Mouse (Mus musculus) retina, postnatal 7 days (tissue): ENCODE measurements around the gene Smim11.
A peak's percentile ranks its signal among the peaks of the same experiment; 100 is the strongest.

Source experiments
- DNase-seq: peaks from one replicate; pipeline ENCODE4 v3.0.0-alpha.2; 2012; ENCODE audit warnings: low read depth, low spot score

Gene Smim11

DNA sequence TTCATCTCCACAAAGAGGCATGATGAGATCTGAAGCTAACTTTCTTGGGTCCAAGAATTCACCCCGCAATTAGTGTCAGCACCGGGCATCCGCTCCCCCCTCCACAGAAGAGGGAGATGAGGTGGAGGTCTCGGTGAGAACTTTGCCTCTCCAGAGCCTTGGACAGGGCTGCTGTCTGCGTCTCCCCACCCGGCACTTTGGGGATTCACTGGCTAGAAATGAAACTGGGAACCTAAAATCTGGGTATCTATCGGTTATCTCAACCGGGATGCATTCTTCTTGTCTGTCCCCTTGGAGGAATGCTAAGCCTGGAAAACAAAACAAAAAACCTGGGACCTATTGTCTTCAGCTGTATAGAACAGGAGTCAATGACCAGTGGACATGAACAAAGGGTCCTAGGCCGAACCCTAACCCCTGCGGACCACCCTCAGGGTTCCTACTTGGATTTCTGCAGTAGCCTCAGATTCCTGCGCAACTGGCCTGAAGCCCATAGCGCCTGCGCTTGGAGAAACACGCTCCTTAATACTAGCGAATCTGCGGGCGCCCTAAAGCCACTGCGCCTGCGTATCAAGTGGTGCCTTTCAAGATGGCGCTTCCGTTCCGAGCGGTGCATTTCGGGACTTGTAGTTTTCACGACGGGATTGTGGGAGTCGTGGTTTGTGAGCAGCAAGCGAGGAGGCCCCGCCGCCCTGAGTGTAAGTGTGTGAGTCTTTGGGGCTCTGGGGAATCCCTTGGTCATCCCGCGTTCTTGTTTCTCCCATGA is at the start of gene Smim11:
Smim11 (plus strand) TSS at position 638 of the 763 bp plus-strand sequence.
- DNase-seq = peak; percentile 97

DNA sequence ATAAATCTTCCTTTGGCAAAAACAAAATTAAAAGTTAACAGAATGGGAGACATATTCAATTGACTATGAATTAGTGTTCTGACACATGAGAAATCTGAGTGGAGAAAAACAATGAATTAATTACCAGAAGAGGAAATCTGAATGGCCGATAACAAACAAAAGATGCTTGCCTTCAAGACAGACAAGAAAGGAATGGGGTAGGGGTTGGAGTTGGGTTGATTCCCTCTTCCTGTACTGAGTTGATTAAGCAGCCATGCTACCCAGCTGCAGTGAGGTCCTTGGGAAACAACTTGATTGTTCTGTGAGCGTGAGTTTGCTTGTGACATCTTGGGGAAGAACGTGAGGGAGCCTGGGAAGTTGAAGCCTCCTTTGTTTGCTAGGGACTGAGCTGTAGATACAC is 46.8 kb upstream of the Smim11 start:
- DNase-seq = no peak

DNA sequence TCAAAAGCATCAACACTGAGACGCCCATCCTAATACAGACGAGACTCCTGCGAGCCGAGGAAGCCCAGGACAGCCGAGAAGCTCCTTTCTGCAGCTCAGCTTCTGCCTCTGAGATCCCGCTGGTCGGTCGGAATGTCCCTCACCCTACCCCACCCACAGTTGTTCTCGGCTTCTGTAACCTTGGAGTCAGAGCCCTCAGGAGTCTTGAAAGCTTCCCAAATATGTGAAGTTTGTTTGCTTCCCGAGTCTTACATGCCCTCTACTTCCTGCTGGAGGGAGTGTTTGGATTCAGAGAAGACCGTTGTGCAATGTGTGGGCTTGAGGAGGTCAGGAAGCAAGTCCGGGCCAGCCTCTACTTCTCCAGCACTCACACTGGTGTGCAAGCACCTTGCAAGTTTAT is 33.2 kb upstream of the Smim11 start:
- no peak for DNase-seq

DNA sequence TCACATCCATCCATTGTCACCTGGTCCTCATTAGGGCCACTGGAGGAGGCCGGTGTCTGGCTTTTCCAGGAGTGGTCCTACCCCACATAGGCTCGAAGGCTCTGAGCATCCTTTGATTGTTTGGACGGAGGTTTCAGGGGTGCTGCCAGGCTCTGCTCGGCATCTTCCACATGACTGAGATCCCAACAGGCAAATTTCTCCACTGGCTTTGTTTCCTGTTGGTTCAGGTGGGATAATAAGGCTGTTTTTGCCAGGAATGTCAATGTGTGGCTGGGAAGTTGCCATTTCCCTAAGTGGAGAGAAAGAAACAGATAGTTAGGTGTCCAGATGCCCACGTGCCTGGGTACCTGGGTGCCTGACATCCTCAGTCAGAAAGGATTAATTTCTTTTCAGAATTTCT is 26.6 kb upstream of the Smim11 start:
- DNase-seq = no peak

DNA sequence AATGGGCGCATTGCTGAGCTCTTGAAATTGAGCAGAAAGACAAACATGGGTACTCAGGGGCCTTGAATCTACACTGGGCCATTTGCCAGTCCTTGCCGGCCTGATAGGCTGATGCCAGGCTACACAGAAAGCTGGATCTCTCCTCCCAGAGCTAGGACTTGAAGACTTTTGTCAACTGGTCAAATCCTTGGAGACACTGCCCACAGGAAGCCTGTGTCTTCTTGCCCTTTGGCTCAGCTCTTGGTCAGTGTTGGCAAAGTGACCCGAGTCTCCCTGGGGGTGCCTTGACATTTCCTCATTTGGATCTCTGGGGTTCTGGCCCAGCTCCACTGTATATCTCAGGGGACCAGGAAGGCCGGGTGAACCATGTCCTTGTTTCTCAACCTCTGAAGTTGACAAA is 25.6 kb upstream of the Smim11 start:
- no peak for DNase-seq

DNA sequence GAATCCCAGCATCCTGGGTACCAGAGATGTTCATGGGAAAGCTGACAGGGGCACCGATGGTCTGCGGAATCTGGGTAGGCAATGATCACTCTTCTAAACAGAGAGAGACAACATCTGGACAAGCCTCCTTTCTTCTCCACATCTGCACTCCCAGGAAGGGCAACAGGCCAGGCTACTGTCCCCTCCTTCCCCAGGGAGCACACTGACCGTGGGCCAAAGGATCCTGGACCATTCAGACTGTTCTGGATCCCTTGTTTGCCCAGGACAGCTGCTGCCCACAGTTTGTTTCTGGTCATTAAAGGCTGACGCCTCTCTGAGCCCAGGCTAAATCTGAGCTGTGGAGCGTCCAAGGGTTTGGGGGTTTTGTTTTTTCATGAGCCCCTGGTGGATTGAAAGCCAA is 18.4 kb upstream of the Smim11 start:
- DNase-seq = no peak

DNA sequence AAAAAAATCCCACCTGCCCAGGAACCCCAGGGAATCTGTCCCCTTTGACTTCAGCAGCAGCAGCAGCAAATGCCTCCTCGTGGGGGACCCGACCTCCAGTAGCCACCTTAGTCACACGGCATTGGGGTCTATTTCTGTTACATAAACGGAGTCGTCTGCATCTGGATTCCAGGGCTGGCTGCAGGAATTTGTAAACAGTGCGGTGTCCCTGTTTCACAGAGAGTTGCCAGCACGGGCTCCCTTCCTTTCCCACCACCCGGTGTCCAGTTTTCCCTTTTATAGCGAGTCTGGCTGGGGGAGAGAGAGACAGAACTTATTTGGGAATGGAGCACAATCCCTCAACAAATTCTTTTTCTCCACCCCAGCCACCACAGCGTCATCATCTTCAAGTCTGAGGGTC is 16.0 kb upstream of the Smim11 start:
- no peak for DNase-seq

DNA sequence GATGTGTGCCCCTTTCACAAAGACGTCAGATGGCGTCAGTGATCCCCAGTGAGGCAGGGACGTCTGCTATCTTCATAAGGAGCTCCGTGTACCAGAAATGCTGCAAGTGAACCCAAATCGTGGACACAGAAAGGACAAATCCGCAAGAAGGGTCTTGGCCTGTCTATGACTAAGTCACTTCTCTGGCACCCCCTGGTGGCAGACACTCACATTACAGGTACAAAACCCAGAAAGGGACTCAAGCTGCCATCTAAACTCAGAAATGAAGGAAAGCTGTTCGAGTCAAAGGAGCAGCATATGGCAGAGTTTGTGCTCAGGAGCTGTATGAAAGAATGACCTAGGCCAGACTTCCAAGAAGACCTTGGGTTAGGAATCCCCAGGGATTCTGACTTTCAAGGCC is 14.5 kb upstream of the Smim11 start:
- DNase-seq = peak; percentile 73

DNA sequence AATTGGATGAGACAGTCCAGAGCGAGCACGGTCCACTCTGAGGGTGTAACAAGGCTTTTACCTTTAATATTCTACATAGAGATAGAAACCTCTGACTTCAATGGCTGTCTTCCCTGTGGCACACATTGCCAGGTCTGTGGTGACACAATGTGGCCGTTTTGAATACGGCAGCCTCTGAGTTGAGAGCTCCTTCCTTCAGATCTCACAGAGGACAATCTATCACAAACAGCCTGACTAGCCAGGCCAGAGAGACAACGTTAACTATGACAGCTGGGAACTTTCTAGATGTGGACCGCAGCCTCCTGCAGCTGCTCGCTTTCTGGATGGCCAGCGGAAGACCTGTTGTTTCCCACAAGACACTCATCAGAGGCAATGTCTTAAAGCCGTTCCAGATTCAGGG is 12.3 kb upstream of the Smim11 start:
- no peak for DNase-seq

DNA sequence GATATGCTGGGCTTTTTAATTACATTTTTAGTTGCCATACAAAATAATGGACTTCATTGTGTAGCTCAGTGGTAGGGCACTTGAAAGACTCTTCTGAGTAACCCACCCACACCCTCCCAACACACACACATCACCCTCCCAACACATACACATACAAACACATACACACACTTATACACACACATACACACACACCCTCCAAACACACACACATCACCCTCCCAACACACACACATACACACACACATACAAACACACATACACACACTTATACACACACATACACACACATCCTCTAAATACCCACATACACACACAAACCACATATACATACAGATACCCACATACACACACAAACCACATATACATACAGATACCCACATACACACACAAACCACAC is 11.0 kb upstream of the Smim11 start:
- DNase-seq = no peak

DNA sequence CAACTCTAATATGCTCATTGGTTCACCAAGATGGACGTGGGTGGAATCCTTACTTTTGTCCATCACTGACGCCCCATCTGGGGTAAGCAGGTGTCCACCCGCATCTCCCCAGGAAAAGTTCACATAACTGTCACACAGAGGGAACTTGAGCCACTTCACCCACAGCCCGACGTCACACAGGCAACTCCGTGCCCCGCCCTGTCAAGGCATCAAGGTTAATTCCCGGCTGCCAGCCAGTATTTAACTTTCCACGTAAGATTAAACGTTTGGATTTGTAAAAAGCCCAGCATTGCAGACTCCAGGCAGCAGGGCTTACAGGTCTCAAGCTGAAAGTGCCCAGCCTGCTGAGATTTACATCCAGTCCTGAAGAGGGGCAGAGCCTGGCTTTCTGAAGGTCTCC is 9.0 kb upstream of the Smim11 start, which contains the start of gene Kcne2:
Kcne2 (plus strand) TSS at position 289 of the 400 bp plus-strand sequence.
- no peak for DNase-seq

DNA sequence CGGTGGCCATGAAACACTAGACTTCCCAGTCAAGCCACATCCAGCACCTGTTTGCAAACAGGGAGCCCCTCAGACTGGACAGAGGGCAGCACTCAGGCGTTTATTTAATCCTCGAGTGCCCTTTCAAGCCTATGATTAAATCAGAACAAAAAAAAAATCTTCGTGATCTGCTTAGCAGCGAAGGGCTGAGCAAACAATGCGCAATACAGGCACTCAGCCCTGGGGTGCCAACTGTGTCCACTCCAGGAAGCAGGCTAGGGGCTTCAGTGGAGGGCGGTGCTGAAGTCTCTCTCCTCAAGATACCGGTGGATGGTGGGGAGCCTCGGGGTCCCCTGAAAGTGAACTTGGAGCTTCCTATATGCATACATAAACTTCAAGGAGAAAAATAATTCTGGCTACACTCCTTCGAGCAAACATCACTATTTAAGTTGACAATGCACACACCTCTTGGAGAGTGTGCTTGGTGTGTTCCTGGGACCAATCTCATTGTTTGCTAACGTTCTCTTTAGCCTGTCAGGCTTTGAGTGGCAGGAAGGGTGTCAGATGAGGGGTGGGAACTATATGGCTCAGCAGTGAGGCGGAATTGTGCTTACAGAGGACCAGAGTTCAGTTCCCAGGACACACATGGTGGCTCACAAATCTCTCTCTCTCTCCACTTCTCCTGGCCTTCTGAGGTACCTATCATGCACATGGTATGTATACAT is 6.7 kb upstream of the Smim11 start:
- DNase-seq = no peak

DNA sequence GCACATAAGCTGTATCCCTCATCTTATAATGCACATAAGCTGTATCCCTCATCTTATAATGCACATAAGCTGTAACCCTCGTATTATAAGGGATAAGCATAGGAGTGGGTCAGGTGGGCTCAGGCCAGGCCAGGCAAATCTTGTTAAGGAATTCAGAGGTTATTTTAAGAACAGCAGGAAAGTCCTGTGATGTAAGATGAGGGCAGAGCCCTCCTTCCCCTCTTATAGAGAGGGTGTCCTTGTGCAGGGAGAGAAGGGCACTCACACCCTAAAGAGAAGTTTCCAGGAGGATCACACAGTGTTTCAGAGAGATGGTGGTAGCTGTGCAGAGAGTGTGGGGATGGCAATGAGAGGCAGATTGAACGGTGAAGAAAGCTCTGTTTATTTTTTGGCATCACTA is 5.8 kb upstream of the Smim11 start:
- no peak for DNase-seq

DNA sequence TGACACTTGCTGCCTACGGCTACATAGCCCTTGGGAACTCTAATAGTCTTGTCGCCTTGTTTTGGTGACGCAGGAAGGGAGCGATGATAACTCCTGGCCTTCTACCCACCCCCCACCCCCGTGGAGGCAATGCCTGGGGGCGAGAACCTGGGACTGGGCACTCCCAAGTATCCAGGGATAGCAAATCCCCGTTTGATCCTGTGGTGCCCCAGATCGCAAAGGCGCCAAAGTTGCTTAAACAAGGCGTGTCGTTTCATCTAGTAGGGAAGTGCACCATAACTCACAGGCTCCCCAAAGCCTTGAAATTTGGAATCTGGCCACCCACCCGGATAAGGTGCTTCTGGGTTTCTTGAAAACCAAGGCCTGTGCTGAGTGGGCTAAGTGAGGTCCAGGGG is 323 bp downstream of the Smim11 start:
- DNase-seq = no peak

DNA sequence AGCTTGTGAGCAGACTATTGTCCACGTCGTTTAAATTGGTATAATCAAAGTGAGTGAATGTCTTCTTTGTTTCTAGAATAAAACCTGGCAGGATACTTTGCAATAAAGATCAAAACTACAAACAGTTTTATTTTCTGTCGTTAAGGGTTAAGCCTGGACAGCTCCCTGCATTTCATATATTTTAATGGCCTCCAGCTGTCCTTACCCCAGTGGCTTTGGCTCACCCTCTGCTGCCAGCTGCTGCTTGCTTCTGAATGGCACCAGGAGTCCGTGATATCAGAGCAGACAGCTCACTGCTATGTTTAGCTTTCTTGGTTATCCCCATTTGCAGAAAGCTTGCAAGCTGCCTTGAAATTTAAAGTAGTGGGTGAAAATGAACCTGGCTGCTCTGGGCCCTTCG is 903 bp downstream of the Smim11 start:
- DNase-seq = no peak

DNA sequence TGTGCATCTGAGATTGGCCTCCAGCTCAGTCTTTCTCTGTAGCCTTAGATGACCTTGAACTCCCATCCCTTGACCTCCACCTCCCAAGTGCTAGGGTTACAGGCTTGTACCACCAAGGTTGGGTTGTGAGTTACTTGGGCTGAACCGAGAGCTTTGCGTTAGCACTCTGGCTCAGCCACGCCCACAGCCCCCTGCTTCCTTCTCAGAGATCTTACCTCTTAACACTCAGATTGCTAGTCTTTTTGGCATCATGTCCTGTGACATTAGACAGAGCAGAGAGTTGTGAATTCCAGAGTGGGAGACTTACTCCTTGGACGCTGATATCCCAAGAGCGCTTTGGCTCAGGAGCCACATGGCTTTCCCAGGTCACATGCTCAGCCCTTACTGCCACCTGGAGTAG is 1.4 kb downstream of the Smim11 start:
- no peak for DNase-seq

DNA sequence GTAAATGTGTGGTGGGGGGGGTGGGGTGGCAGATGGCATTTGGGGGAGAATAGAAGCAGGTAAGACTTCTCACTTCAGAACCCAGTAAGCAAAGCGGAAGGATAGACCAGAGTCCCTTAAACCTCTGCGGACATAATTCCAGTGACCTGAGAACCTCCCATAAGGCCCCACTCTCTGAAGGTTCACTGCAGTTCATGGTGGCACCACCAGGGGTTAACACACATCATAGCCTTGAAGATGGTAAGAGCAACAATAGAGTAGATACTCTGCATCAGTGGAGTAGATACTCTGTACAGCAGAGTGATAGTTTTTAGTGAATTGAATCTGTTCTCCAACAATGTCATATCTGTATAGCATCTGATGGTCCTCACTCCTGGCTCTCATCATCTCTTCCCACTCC is 4.4 kb downstream of the Smim11 start:
- DNase-seq = no peak

DNA sequence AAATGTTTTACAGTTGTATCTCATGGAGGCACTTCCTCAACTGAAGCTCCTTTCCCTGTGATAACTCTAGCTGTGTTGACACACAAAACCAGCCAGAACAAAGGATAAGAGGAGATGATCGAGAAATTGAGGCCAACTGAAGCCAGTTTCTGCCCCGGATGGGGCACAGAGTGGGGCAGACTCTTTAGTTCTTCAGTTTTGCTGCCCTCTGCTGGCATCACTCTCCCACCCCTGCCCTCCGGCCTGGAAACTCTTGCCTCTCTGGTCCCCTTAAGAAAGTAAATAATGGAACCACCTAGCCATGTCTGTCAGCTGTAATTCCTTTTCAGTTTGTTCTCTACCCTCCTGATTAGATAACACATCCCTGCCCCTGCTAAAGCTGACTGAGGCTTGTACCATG is 6.9 kb downstream of the Smim11 start:
- no peak for DNase-seq

DNA sequence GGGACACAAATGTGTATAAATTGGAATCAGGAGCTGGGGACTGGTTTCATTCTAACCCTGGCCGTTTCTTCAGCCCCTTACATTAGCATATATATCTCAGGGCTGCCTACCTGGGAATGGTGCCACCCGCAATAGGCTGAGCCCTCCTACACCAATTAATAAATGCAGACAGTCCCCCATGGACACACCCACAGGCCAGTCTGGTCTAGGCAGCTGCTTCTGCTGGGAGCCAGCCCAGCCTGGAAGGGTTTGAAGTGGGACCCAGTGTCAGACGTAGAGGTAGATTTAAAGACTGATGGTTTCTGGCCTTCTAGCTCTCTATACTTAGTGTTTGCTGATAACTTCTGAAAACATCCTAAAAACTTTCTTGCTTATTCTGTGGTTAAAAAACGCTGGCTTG is 8.0 kb downstream of the Smim11 start:
- DNase-seq = no peak

DNA sequence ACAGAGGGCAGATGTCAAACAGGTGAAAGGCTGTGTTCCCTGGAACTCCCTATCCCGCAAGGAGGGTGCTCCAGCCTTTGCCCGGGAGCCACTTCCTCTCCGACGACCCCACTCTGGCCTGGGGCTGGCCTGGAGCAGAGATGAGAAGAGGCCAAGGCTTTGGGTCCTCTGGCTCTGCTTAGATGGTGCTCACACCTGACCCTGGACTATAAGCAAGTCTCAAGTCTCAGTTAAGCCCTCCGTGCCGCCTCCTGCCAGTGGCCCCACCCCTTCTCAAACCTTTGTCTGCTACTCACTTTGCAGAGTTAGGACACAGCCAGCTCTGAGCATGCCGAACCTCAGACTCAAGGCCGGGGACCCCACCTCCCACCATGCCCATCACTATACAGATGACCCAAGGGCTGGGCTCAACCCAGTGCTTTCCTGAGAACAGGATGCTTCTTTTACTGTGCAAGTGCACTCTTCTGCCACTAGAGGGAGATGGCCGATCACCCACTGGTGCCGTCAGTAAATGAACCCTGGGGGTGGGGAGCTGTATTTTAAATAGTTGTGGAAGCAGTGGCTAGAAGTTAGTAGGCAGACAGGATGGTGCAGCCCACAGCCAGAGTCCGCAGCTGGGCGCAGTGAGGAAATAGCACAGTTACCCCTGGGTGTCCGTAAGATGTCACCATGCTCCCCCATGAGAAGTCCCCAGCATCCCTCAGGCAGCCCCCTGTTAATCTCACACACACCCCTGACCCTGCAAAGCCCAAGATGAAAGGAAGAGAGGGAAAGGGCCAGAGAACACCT is 13.1 kb downstream of the Smim11 start:
- peak; percentile 43 for DNase-seq

DNA sequence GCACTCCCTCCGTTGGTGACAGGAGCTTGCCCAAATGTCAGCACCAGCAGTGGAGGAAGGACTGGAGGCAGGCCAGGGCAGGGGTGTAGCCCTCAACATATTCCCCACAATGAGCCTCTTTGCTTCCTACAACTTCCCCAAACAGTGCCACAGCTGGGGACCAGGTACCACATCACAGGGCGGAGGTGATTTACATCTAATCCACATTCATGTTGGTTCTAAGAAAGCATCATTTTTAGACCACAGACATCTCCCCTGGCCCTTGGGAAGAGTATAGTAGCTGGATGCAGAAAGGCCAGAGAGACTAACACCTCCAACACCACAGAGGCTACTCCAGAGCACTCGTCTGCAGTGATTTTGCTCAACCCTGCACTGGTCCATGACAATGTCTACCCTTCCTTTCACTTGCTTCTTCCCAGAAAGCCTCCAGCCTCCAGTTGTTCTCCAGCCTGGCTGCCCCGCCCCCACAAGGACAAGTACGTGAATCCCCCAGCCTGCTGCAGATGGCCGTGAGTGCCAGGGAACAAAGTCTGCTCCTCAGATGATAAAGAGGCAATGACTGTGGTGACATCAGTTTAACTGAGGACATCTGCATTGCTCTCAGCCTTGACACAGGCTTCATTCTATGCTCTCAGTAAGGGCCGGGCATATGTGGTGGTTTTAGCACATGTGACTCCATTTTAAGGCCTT is 15.1 kb downstream of the Smim11 start:
- no peak for DNase-seq
